Mouse (Mus musculus) spleen, postnatal 4 days (tissue): ENCODE results near the gene Six6.

Experiments used
- DNase-seq, 2 experiments: peaks; one replicate each; pipeline ENCODE4 v3.0.0; 2022; ENCODE audit warnings: low spot score in 2 of 2

Six6 gene

DNA sequence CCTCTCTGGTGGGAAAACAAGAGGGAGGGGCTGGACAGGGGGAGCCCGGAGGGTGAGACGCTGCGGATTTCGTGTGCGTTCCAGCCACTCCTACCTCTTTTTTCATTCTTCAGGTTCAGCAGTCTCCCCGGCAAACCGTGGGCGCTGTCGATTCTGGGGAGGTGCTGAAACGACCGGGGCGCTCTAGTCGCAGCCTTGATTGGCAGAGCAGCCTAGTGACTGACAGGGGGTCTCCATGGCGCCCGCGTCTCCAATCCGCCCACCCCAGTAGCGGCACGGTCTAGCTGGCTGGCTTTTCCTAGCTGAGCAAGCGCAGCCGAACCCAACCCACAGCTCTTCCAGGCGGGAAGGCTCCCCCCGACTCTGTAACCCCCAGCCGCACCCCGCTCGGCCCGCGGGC, at the start of gene Six6:
Six6 (plus strand) TSS at position 277 of the 400 bp plus-strand sequence.
- DNase-seq = no peak

DNA sequence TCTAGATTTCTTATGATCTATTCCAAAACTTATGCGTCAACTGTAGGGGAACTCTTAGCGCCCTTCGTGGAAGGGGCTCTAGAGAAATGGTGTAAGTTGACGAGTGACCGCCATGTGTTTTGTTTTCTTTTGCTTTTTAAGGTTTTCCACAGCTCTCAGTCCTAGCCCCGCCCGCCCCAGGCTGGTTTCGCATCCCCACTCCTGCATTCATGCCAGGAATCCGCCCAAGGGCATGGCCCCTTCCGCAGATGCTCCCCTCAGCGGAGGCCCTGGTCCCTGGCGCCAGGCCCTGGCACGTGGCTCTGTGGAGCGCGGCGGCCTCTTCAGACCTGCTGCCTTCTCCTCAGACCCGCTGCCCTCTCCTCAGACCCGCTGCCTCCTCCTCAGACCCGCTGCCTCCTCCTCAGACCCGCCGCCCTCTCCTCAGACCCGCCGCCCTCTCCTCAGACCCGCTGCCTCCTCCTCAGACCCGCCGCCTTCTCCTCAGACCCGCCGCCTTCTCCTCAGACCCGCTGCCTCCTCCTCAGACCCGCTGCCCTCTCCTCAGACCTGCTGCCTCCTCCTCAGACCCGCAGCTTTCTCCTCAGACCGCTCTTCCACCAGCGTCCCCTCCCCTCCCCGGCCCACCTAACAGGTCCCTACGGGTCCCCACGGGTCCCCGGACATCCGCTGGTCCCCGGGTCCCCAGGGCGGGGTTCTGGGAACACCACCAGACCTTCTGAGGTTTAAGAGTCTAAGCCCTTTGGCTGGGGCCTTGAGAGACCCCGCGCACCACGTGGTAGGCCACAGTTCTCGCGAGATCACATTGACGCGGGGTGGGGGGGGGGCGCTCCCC, 22.3 kb upstream of the Six6 start:
- no peak for DNase-seq

DNA sequence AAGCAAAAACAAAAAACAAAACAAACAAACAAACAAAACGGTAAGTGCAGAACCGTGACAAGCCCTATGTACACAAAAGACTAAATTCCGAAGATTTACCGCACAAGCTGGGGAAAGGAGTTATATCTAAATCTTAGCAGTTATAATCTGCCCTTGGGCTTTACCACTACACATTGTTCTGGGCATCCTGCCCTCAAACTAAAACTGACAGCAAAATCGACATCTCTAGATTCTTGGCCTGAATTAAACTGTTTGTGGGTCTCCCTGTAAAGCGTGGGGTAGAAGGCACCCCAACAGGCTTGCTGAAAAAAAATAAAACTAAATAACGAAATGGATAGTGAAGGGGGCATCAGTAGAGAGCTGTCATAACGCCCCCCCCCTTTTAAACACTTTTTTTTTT, 2.9 kb upstream of the Six6 start:
- no peak for DNase-seq

DNA sequence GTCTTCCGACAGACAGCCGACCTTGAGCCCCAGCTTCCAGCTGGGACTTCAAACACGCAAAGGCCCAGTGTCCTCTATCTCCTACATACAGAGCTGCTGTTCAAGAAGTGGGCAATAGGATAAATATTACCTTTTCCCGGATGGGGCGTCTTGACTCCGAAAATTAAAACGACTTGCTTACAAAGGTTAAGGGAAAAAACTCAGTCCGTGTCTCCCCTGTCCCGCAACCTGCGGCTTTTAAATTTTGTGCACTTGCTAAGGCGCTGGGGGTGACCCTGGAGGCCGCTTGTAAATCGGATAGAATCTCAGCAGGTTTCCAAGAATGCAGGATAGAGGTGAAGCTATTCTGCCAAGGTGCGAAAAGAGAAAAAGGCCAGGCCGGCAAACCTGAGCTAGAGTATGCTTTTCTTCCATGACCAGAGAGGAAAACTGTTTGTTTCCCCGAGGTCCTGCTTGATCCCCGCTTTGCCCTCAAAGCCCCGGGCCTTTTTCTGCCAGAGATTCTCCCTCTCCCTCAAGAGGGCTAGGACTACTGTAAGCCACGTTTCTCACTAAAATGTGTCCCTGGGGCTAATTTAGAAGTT, 2.1 kb upstream of the Six6 start:
- DNase-seq = no peak

DNA sequence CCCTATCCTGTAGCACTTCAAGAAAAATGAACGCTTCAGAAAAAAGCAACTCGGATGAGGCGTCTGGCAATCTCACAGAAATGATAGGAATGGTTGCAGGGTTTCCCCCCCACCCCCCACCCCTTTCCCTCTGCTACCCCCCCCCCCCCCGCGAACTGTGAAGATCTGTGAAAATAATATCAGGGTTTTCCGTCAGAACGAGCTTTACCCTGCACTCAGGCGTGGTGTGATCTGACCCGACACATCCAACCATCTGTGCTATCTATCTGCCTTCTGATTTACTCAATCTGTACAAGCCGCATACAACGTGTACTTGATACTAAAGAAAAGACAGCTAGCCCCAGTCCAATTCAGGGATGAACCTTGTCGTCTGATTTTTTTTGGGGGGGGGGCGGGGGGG, 1.5 kb upstream of the Six6 start:
- no peak for DNase-seq

DNA sequence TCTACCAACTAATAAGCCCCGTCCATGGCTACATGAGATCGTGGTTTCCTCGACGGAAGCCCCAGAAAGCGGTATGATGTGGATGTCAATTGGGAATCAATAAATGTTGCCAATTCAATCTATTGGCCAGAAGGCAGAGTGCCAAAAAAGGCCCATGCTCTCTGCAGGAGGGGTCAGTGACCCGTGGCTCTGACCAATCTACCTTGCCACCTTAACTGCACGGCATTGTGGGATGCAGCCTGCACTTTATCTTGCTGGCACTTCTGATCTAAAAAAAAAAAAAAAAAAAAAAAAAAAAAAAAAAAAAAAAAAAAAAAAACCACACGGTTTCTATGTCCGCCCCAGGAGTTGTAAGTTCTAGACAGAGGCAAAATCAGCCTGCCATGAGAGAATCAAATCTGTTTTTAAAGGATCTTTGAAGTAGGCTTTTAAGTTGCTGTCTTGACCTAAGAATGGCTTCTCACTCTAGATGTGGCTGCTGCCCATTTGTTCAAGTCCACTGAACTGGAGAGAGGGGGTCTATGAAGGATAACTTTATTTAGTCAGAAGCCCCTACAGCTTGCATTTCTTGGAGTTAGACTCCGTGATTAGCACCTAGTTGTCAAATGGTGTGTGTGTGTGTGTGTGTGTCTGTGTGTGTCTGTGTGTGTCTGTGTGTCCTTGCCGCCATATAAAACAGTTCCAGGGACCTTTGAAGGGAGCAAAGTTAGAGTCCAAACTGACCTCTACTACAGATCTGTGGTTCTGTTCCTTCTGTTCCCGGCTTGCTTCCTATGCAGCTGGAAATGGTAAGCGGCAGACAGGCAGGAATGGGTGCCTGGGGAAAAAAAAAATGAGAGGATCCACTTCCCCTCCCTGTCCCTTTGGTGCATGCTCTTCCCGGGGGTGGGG, 847 bp upstream of the Six6 start:
- no peak for DNase-seq

DNA sequence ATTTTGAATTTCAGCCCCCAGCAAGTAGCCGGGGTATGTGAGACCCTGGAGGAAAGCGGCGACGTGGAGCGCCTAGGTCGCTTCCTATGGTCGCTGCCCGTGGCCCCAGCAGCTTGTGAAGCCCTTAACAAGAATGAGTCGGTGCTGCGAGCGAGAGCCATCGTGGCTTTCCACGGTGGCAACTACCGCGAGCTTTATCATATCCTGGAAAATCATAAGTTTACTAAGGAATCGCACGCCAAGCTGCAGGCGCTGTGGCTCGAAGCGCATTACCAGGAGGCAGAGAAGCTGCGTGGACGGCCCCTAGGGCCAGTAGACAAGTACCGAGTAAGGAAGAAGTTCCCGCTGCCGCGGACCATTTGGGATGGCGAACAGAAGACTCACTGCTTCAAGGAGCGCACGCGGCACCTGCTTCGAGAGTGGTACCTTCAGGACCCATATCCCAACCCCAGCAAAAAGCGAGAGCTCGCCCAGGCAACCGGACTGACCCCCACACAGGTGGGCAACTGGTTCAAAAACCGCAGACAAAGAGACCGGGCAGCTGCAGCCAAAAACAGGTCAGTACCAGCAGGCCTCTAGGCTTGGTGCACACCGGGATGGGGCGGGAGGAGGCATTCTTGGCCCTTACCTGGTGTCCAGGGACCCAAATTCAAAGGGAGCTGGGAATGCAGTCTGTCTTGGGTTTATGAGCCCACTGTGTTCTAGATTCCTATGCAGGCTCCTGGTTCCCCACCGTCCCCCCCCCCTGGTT, 554 bp downstream of the Six6 start, which contains the start of gene 4930447C04Rik:
4930447C04Rik (minus strand) TSS at position 704 of the 751 bp plus-strand sequence.
- no peak for DNase-seq

DNA sequence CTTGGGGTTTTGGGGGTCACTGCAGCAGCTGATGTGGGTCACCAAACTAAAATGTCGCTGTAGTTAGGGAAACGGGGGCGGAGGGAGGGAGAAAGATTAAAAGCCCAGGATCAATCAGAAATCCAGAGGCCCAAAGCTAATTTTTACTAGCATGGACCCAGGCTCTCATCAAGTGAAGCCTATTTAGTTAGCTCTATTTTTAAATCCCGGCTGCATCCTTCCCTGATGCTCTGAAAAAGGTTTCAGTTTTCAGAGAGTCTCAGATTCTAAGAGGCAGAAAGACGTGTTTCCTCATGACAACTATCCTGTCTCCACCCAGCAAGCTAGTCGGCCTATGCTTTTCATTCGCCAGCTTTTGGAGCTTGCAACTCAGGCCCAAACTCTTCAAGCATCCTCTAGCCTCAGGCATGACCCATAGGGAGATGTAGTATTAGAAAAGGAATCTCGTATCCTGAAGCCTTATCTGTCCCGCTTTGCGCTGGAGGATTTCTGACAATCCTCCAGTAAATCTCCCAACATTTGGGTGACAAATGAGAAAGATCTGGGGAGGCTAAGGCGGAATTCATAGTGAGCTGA, 1.2 kb downstream of the Six6 start:
- no peak for DNase-seq

DNA sequence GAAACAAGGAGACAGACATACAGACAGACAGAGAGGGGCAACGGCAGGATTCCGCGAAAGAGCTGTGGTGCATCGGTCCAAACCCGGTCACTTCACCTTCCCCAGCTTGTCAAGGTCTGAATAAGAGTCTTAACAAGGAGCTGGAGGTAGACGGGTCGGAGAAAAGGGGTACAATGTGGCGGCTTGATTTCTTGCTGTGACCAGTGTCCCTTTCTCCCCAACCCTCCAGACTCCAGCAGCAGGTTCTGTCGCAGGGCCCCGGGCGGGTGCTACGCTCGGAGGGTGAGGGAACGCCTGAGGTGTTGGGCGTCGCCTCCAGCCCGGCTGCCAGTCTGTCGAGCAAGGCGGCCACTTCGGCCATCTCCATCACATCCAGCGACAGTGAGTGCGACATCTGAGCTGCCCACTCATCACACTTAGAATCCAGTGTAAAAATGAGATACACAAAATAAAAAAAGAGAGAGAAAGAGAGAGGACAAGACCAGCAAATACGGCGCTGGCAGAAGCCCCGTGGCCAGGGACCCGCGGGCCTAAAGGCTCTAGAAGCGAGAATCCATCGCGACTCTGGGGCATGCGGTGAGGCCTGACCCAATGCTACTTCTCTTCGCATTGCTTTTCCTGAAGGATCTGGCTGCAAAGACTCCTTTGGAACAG, 1.8 kb downstream of the Six6 start:
- no peak for DNase-seq

DNA sequence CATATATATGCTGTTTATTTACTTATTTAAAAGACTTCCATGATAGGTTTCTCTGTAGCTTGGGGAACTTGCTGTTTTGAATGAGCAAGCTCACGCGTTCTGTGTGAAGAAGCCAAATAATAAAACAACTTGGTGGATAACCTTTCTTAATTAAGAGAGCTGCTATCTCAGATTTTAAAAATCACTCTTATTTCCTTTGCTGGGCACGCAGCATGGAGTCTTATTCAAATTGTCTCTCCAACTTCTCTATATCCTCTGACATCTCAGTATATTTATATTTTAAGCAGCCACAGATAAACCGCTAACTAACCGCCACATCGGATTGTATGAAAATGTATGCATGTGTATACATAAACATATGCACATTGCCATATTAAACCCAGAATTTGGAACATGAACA, 2.5 kb downstream of the Six6 start:
- no peak for DNase-seq

DNA sequence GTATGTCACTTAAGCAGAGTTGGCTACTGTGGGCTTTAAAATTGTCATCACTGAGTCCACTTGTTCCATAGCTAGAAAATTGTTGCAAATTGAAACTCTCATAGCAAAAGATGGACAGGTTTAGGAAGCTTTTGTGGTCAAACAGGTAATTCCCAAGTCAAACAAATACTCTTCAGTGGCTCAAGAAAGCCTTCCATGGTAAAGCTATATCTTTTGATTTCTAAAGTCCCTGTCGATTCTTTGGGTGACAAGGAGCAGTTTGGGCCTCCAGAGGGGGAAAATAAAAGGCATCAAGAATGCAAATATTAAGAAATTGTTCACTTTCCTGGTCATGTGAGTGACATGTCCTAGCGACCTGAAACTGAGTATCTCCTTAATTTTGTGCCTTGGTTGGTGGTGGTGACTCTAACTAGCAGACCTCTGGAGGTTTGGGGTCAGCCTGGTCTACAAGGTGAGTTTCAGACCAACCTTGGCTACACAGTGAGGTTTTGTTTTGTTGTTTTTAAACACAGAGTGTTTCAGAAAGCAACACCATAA, 4.0 kb downstream of the Six6 start:
- no peak for DNase-seq

DNA sequence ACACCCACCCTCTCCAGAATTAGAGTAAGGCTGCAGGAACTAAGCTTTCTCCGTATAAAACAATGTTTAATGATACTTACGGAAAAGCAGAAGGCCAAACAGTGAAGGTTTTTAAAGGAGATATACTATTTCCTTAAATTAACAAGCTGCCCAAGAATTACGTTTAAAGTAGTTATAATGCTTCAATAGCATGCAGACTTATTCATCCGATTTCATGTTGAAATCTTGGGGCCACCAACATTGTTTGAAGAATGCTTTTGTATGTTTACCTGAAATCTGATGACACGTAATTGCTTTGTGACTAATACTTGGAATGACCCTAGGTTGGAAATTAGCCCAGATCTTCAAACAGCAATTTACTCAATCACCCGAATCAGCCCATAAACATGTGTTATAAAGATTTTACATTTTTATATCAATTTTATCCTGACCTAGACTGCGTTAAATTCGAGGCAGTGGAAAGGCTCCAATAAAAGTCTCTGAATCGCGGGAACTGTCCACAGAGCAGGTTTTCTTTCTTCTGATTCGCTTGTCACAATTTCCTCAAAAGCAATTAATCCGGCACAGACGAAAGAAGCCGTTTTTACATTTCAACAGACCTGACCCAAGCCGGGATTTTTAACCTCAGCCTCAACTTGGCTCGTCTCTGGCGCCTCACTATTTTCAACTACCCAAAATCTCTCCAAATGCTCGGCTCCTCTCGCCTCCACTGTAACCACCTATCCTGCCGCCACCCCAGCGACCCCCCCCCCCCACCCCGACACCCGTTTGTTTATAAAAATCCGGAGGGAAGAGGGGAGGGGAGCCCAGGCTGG, 4.9 kb downstream of the Six6 start:
- DNase-seq = no peak

DNA sequence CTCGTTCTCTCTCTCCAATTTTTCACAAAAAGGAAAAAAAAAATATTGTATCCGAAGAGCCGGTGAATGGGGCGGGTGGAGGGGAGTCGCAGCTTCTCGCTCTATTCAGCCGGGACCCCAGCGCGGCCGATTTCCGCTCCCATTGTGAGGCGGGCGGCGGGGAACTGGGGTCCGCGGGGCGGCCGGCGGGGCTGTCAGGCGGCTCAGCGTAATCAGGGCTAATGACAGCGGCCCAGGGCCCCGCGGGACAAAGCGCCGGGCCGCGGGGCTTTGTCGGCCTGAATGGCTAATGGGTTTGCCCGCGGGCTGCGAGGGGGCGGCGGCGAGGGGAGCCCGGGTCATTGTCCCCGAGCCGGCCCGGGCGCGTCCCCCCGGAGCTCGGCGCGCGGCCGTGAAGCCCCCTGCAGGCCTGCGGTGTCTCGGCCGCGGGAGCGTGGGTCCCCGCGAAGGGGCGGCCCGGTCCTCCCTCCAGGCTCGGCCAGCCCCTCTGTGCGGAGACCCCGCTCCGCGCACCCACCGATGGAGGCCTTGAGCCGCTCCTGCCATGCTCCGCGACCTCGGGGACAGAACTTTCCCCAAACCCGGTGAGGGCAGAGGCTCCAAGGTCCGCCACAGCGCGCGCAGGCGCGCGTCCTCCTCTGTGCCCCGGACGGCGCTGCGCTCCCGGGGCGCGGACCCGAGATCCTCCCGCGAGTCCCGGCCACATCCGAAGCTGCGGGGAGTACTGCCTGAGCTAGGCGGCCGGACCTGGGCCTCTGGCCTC, 5.8 kb downstream of the Six6 start:
- no peak for DNase-seq

DNA sequence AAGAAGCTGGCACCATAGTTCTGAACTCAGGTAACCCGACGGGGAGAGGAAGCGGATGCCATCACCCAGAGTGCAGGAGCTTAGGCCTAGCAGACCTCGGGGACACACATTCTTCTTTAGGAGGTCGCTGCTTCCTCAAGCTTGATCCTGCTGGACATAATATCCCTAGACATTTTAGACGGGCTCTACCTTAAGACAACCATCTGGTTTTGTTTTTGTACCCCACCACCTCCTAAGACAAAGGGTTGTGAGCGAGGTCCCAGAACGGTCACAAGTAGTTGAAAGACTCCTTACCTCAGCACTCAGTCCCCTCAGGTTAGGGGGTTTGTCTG, 6.3 kb downstream of the Six6 start:
- no peak for DNase-seq

DNA sequence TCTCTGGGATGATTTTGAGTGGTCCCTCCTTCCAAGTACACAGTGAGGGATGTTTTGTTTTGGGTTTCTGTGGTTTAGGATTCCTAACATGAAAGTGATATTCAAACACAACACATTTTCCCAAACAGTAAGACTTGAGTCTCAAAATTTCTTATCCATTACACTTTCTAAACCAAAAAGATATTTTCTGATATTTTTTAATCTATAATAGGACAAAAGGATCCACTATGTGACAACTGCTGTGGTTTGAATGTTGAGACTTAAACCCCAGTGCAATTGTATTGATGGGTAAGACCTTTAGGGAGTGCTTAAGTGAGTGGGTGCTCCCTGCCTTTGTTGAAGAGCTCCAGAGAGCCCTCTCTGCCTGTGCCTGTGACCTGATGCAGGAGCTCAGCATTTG, 7.1 kb downstream of the Six6 start:
- DNase-seq = no peak

DNA sequence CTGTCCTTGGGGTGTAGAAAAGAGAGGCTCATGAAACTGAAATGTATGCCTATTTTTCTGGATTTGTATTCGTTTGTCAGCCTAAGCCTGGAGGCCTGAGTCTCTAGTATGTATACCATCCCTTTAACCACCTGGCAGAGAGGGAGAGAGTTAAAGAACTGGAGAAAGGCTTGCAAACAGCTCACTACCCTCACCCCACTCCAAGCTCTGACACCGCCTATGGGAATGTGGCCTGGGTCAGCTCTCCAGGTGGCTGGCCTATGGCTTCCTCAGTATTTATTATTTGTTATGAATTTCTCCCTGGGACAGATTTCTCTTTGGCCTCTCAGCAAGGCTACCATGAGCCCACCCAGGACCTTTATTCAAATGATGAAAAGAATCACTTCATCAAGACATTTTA, 7.6 kb downstream of the Six6 start:
- DNase-seq = no peak

DNA sequence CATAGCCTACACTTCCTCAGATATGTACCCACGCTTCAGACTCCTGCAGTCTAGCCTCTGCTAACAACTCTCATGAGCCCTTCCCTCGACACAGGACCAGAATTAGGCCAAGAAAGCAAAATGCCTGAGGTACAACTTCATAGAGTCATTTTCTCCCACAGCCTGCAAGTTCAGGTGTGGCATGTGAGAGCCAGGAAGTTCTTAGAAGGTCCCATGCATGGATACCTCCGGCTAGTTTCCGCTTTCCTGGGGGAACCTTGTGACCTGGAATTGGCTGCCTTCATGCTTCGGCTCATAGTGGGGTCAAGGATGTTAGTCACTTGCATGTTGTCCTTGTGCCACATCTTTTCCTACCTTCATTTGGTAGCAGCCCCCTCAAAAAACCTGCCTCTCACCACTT, 13.4 kb downstream of the Six6 start:
- DNase-seq = no peak

DNA sequence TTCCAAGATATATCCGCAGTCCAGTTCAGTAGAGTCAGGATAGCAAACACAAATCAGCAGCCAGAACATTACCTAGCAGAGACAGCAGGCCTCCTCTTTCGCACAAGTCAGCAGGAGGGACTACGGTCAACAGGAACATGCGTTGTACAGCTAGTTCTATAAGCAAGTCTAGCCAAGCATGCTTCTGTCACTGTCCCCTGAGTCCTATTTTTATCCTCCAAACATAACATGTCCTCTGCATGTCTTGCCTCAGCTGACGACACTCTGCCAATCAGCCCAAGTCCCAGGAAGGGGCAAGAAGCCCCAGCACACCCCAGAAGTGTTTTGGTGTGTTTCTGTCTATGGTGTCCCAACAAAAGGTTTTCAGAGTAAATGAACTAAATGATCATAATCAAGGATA, 14.2 kb downstream of the Six6 start:
- no peak for DNase-seq

DNA sequence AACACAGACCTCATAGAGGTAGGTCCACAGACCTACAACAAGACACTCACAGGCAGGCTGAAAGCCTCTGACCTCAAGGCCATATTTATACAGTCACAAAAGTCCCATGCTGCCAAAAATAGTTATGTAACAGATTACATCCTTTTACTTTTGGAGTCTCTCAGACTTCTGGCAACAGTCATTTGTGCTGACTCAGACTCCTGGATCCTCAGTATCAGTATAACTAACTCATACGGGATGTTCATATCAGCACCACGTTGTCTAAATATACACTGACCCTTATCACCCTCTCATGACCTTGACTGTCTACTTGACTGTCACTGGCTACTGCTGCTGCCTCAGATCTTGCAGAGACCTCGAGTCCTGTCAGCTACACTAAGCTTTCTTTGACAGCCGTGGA, 15.2 kb downstream of the Six6 start:
- no peak for DNase-seq
